Mouse (Mus musculus) thymus, postnatal 0 days (tissue): ENCODE results near the gene Gm13278. TPM values are rescaled to one million over a fixed set of nuclear protein-coding genes. Genes with fewer than 3 reads are reported as not detected.
"Not testable (repeated sequence)": the region's sequence is repeated elsewhere in the genome, so short reads cannot be mapped to it uniquely, and the experiment has no call there.

Experiments
- DNase-seq: peaks from one replicate; pipeline ENCODE4 v3.0.0-alpha.2; 2015; ENCODE audit warnings: low spot score
- polyA plus RNA-seq: library from polyadenylated mRNA; unstranded; fragments of >200 nt; fragmentation: Nextera tagmentation; extraction: Ambion mirVana; gene quantifications from 2 replicates; pipeline ENCODE4 v1.2.1, GENCODE M21; 2015

Gm13278 gene
- polyA plus RNA-seq: not detected in 2 replicates

DNA sequence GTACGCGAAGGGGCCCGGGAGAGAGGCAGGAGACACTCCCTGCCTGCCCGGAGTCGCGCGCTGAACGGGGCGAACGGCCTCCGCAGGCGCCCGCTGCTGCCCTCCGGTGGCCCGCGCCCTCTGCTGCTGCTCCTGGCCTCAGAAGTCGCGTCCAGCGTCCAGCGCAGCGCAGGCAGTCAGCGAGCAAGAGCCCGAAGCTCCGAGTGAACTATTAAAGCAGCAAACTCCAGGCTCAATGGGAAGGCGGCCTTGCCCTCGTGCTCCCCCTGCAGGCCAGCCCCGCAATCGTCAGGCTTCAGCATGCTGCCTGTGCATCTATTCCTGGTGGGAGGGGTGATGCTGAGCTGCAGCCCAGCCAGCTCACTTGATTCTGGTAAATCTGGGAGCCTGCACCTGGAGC is at the start of gene Gm13278:
Gene Gm13278 (plus strand): TSS at position 301 of the 400 bp plus-strand sequence.
- not testable (repeated sequence) for DNase-seq

DNA sequence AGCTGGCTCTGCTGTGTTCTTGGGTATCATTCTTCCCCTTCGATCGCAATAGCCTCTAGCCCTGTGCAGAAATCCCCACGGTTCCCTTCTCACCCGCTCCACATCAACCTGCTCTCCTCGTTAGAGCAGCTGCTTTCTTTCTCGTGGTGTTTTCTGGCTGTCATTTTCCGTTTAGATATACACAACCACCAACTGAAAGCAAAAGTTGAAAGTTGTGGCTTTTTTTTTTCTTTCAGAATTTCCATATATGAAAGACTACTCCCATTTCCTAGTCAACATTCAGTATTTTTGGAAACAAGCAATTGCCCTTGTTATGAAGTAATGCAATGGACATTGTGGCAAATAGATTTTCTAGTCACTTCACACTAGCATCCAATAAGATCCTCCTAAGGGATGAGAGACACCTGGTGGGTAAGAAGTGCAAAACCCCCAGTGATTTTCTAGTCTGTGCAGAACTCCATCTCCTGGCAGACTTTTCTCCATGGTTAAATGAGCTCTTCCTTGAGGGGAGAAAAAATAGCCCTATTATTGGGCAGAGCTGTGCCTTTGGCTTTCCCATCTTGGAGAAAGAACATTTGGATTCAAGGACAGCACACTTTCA is 48.5 kb upstream of the Gm13278 start:
- DNase-seq: peak; percentile 33

DNA sequence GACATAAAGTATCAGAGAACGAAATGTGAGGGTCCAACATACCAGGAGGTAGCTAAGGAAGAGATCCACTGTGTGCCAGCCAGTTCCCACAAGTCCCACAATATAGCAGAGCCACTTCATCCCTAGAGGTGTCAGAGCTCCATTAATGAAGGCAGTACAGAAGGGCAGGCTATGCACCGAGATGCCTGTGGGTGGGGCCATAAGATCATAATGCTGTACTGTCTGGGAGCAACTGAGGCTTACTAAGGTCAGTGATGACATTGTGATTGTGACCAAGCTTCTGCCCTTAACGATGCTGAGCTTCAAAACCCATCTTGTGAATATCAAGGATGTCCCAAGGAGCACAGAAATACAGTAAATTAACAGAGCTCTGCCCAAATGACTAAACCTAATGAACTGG is 47.1 kb upstream of the Gm13278 start:
- no peak for DNase-seq

DNA sequence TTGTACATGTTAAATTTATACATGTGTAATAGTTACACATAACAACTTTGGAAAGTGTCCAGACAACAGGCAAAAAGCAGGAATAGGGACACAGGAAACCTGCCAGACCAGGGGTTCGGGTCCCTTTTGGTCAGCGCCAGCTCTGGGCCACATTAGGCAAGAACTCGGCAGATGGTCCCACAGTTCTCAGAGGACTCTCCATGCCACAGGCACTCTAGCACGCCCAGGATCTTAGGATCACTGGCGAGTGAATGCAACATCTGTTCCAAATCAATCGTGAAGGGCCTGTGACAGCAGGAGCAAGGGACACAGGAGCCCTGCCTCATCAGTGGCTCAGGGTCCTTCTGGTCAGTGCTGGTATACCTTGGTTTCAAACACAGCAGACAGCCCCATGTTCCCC is 41.4 kb upstream of the Gm13278 start:
- DNase-seq: no peak

DNA sequence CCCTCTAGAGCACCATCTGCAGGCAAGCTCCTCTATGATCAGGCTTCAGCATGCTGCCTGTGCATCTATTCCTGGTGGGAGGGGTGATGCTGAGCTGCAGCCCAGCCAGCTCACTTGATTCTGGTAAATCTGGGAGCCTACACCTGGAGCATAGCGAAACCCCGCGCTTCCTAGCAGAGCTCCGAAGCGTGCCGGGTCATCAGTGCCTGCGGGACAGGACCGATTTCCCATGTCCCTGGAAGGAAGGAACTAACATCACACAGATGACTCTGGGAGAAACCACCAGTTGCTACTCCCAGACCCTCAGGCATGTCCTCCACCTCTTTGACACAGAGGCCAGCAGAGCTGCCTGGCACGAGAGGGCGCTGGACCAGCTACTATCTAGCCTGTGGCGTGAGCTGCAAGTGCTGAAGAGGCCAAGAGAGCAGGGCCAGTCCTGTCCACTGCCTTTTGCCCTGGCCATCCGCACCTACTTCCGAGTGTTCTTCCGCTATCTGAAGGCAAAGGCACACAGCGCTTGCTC is 36.5 kb upstream of the Gm13278 start, which contains the start of gene Gm13271:
Gene Gm13271 (plus strand): TSS at position 51 of the 523 bp plus-strand sequence.
- not testable (repeated sequence) for DNase-seq

DNA sequence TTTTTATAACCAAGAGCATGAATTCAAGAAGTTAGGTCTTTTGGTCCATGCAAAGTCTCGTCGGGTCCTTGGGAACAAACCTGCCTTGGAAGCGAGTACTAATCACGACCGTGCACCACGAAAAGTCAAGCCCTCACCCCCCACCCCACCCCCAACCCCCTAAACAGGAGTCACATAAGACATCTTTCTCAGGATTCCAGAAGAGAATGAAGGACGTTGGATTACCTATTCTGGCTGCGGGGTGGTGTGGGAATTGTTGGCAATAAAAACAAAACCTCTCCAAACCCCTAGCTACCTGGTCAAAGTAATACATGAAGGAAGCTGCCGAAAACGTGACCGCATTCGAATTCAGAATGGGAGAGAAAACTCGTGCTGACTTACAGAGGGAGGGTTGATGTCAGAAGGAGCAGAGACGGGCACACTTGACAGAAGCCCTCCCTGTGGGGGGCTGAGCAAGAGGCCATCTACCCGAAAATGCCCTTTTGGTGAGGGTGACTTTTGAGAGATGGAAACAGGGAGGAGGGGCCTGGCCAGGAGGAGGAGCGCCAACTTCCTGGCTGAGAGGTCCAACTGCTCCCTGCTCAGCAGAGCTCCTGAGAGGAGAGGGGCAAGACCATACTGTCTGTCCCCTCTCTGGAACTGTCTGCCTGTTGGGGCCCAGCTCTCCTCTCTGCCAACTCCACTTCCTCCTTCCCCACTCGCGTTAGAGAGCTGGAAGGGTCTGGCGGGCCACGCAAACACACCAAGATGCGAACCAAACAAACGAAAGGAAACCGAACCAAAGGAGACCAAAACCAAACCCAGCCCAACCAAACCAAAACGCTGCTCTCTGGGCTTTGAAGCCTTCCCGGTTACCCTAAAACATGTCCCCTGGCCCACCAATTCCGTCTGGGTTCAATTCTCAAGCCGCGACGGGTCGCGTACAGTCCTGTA is 34.5 kb upstream of the Gm13278 start:
- peak; percentile 35 for DNase-seq

DNA sequence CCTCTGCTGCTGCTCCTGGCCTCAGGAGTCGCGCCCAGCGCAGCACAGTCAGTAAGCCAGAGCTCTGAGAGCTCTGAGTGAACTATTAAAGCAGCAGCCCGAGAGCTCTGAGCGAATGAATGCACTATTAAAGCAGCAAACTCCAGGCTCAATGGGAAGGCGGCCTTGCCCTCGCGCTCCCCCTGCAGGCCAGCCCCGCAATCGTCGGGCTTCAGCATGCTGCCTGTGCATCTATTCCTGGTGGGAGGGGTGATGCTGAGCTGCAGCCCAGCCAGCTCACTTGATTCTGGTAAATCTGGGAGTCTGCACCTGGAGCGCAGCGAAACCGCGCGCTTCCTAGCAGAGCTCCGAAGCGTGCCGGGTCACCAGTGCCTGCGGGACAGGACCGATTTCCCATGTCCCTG is 33.7 kb upstream of the Gm13278 start:
- DNase-seq: peak; percentile 83

DNA sequence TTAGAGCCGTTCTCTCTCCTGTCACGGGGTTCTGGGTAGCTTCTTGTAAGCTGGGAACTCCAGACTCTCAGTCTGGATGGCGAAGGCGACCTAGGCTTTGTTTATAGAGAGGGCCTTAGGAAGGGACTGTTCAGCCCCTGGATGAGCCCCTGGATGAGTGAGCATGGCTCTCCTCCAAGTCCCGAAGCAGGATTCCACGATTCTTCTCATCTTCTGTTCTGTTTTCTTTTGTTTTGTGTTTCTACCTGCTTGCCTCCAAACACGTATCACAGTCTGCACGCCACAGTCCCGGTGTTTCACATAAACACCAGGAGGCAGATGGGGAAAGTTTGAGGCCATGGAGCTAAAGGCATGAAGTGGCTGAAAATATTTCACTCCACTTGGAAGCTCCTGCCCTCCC is 32.6 kb upstream of the Gm13278 start:
- DNase-seq: not testable (repeated sequence)

DNA sequence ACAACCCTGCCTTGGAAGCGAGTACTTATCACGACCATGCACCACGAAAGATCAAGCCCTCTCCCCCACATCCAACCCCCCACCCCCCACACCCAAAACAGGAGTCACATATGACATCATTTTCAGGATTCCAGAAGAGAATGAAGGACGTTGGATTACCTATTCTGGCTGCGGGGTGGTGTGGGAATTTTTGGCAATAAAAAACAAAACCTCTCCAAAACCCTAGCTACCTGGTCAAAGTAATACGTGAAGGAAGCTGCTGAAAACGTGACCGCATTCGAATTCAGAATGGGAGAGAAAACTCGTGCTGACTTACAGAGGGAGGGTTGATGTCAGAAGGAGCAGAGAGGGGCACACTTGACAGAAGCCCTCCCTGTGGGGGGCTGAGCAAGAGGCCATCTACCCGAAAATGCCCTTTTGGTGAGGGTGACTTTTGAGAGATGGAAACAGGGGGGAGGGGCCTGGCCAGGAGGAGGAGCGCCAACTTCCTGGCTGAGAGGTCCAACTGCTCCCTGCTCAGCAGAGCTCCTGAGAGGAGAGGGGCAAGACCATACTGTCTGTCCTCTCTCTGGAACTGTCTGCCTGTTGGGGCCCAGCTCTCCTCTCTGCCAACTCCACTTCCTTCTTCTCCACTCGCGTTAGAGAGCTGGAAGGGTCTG is 31.6 kb upstream of the Gm13278 start, which contains the start of gene Gm13283:
Gene Gm13283 (plus strand): TSS at position 510 of the 659 bp plus-strand sequence.
- not testable (repeated sequence) for DNase-seq

DNA sequence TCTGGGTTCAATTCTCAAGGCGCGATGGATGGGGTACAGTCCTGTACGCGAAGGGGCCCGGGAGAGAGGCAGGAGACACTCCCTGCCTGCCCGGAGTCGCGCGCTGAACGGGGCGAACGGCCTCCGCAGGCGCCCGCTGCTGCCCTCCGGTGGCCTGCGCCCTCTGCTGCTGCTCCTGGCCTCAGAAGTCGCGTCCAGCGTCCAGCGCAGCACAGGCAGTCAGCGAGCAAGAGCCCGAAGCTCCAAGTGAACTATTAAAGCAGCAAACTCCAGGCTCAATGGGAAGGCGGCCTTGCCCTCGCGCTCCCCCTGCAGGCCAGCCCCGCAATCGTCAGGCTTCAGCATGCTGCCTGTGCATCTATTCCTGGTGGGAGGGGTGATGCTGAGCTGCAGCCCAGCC is 30.9 kb upstream of the Gm13278 start:
- DNase-seq: peak; percentile 30

DNA sequence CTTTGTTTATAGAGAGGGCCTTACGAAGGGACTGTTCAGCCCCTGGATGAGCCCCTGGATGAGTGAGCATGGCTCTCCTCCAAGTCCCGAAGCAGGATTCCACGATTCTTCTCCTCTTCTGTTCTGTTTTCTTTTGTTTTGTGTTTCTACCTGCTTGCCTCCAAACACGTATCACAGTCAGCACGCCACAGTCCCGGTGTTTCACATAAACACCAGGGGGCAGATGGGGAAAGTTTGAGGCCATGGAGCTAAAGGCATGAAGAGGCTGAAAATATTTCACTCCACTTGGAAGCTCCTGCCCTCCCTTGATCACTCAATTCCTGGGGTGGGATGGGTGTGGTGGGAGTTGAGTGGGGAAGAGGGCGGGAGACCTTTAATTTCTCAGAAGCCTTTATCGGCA is 29.6 kb upstream of the Gm13278 start:
- not testable (repeated sequence) for DNase-seq

DNA sequence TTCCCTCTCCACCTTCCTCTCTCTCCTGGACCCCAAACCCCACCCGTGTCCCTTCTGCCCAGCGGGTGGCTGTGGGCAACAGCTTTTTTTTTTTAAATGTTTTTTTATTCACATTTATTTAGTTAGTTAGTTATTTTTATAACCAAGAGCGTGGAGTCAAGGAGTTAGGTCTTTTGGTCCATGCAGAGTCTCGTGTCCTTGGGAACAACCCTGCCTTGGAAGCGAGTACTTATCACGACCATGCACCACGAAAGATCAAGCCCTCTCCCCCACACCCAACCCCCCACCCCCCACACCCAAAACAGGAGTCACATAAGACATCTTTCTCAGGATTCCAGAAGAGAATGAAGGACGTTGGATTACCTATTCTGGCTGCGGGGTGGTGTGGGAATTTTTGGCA is 29.0 kb upstream of the Gm13278 start:
- not testable (repeated sequence) for DNase-seq

DNA sequence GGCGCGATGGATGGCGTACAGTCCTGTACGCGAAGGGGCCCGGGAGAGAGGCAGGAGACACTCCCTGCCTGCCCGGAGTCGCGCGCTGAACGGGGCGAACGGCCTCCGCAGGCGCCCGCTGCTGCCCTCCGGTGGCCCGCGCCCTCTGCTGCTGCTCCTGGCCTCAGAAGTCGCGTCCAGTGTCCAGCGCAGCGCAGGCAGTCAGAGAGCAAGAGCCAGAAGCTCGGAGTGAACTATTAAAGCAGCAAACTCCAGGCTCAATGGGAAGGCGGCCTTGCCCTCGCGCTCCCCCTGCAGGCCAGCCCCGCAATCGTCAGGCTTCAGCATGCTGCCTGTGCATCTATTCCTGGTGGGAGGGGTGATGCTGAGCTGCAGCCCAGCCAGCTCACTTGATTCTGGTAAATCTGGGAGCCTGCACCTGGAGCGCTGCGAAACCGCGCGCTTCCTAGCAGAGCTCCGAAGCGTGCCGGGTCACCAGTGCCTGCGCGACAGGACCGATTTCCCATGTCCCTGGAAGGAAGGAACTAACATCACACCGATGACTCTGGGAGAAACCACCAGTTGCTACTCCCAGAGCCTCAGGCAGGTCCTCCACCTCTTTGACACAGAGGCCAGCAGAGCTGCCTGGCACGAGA is 27.8 kb upstream of the Gm13278 start:
- peak; percentile 52 for DNase-seq

DNA sequence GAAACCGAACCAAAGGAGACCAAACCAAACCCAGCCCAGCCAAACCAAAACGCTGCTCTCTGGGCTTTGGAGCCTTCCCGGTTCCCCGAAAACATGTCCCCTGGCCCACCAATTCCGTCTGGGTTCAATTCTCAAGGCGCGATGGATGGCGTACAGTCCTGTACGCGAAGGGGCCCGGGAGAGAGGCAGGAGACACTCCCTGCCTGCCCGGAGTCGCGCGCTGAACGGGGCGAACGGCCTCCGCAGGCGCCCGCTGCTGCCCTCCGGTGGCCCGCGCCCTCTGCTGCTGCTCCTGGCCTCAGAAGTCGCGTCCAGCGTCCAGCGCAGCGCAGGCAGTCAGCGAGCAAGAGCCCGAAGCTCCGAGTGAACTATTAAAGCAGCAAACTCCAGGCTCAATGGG is 17.8 kb upstream of the Gm13278 start, which contains the start of gene Gm13290:
Gene Gm13290 (plus strand): TSS at position 301 of the 400 bp plus-strand sequence.
- DNase-seq: not testable (repeated sequence)

DNA sequence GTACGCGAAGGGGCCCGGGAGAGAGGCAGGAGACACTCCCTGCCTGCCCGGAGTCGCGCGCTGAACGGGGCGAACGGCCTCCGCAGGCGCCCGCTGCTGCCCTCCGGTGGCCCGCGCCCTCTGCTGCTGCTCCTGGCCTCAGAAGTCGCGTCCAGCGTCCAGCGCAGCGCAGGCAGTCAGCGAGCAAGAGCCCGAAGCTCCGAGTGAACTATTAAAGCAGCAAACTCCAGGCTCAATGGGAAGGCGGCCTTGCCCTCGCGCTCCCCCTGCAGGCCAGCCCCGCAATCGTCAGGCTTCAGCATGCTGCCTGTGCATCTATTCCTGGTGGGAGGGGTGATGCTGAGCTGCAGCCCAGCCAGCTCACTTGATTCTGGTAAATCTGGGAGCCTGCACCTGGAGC is 14.7 kb upstream of the Gm13278 start, which contains the start of gene Gm13289:
Gene Gm13289 (plus strand): TSS at position 301 of the 400 bp plus-strand sequence.
- not testable (repeated sequence) for DNase-seq

DNA sequence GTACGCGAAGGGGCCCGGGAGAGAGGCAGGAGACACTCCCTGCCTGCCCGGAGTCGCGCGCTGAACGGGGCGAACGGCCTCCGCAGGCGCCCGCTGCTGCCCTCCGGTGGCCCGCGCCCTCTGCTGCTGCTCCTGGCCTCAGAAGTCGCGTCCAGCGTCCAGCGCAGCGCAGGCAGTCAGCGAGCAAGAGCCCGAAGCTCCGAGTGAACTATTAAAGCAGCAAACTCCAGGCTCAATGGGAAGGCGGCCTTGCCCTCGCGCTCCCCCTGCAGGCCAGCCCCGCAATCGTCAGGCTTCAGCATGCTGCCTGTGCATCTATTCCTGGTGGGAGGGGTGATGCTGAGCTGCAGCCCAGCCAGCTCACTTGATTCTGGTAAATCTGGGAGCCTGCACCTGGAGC is 11.8 kb upstream of the Gm13278 start, which contains the start of gene Gm13272:
Gene Gm13272 (plus strand): TSS at position 301 of the 400 bp plus-strand sequence.
- not testable (repeated sequence) for DNase-seq

DNA sequence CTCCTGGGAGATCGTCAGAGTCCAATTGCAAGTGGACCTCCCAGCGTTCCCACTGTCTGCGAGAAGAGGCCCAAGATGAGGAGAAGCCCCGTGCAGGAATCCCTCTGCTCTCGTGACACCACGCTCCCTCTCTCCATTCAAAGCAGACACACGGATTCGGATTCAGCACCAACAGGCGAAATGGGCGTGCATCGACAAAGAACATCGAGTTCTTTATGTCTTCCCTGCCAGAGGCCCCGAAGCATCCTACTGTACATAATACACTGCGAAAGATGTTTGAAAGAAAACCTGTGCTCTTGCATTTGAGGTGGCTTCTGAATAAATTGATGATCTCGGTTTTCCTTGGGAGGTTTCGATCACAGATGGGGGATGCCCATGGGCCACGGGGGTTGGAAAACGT is 11.0 kb upstream of the Gm13278 start:
- DNase-seq: not testable (repeated sequence)

DNA sequence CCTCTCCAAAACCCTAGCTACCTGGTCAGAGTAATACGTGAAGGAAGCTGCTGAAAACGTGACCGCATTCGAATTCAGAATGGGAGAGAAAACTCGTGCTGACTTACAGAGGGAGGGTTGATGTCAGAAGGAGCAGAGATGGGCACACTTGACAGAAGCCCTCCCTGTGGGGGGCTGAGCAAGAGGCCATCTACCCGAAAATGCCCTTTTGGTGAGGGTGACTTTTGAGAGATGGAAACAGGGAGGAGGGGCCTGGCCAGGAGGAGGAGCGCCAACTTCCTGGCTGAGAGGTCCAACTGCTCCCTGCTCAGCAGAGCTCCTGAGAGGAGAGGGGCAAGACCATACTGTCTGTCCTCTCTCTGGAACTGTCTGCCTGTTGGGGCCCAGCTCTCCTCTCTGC is 9.5 kb upstream of the Gm13278 start, which contains the start of gene Ifnz:
Gene Ifnz (plus strand): TSS at position 301 of the 400 bp plus-strand sequence.
- not testable (repeated sequence) for DNase-seq

DNA sequence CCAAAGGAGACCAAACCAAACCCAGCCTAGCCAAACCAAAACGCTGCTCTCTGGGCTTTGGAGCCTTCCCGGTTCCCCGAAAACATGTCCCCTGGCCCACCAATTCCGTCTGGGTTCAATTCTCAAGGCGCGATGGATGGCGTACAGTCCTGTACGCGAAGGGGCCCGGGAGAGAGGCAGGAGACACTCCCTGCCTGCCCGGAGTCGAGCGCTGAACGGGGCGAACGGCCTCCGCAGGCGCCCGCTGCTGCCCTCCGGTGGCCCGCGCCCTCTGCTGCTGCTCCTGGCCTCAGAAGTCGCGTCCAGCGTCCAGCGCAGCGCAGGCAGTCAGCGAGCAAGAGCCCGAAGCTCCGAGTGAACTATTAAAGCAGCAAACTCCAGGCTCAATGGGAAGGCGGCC is 9.0 kb upstream of the Gm13278 start:
- not testable (repeated sequence) for DNase-seq

DNA sequence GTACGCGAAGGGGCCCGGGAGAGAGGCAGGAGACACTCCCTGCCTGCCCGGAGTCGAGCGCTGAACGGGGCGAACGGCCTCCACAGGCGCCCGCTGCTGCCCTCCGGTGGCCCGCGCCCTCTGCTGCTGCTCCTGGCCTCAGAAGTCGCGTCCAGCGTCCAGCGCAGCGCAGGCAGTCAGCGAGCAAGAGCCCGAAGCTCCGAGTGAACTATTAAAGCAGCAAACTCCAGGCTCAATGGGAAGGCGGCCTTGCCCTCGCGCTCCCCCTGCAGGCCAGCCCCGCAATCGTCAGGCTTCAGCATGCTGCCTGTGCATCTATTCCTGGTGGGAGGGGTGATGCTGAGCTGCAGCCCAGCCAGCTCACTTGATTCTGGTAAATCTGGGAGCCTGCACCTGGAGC is 5.9 kb upstream of the Gm13278 start, which contains the start of gene Gm13276:
Gene Gm13276 (plus strand): TSS at position 301 of the 400 bp plus-strand sequence.
- DNase-seq: not testable (repeated sequence)
